Mouse (Mus musculus) forebrain, postnatal 0 days (tissue): ENCODE data around the gene Agap2. TPM values are rescaled to one million over a fixed set of nuclear protein-coding genes. Genes with fewer than 3 reads are reported as not detected.

ENCODE experiments used
- ATAC-seq: fragments of 200-750 bp; cut with Nextera tagmentation; 2 replicates; pipeline ENCODE4 v1.8.0; 2017; ENCODE audit warnings: mild to moderate bottlenecking, moderate library complexity
- DNase-seq: peaks from one replicate; pipeline ENCODE4 v3.0.0-alpha.2; 2015
- H3K27ac ChIP-seq: fragments of 300-500 bp; sonication (generic); 2 replicates; pipeline ENCODE4 v1.5.1; 2014; ENCODE audit warnings: low read depth, mild to moderate bottlenecking, antibody characterized with exemption, low read length, moderate library complexity, mixed read lengths
- H3K27me3 ChIP-seq: fragments of 300-500 bp; sonication (generic); 2 replicates; pipeline ENCODE4 v1.6.1; 2014; ENCODE audit warnings: mild to moderate bottlenecking, low read length, mixed read lengths; ENCODE audit not compliant: insufficient read depth
- H3K36me3 ChIP-seq: fragments of 300-500 bp; sonication (generic); 2 replicates; pipeline ENCODE4 v1.6.1; 2014; ENCODE audit warnings: mild to moderate bottlenecking, moderate library complexity; ENCODE audit not compliant: insufficient read depth
- H3K4me1 ChIP-seq: fragments of 300-500 bp; sonication (generic); 2 replicates; pipeline ENCODE4 v1.6.1; 2014; ENCODE audit warnings: antibody characterized with exemption; ENCODE audit not compliant: insufficient read depth
- H3K4me2 ChIP-seq: fragments of 300-500 bp; sonication (generic); 2 replicates; pipeline ENCODE4 v1.6.1; 2014; ENCODE audit warnings: low read depth, mild to moderate bottlenecking, moderate library complexity
- H3K4me3 ChIP-seq: fragments of 300-500 bp; sonication (generic); 2 replicates; pipeline ENCODE4 v1.5.1; 2014; ENCODE audit warnings: low read depth, low read length, mixed read lengths
- H3K9ac ChIP-seq: fragments of 300-500 bp; sonication (generic); 2 replicates; pipeline ENCODE4 v1.6.1; 2014; ENCODE audit warnings: mild to moderate bottlenecking
- H3K9me3 ChIP-seq: fragments of 300-500 bp; sonication (generic); 2 replicates; pipeline ENCODE4 v1.6.1; 2016; ENCODE audit warnings: low read length
- CTCF ChIP-seq: sonication (generic); IDR thresholded peaks from 2 replicates; pipeline ENCODE4 v1.5.1; 2016; ENCODE audit warnings: antibody characterized with exemption, control low read depth, low read depth
- WGBS: fragments of 180-500 bp; shearing (Covaris S2); extraction: QIAGEN DNeasy Blood & Tissue Kit; methylation state at CpG from one replicate; pipeline ENCODE4 v1.1.7; 2014; 5-methylcytosine and 5-hydroxymethylcytosine counted together
- polyA plus RNA-seq: library from polyadenylated mRNA; unstranded; fragments of >200 nt; fragmentation: Nextera tagmentation; extraction: Ambion mirVana; gene quantifications from 2 replicates; pipeline ENCODE4 v1.2.1, GENCODE M21; 2015
- total RNA-seq: library from RNA; depleted of rRNA; stranded (reverse); fragments of >200 nt; gene quantifications from 2 replicates; pipeline ENCODE4 v1.2.3, GENCODE M21; 2014

Gene Agap2
- total and polyA plus RNA-seq, 2 experiments from 2014 or later: 4.6 to 258 TPM

DNA sequence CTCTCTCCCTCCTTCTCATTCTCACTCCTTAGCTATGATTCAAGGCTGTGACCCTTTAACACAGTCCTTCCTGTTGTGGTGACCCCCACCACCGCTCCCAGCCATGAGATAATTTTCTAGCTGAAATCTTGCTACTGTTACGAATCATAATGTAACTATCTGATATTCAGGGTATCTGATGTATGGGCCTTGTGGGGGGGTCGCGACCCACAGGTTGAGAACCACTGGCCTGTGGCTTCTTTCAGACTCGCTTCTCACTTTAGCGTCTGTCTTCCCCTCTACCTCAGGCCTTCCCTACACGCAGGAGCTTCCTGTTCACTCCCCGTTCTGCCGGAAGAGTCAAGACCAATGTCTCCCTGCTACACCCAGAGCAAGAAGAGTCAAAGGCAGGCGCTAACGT, 43.4 kb downstream of the Agap2 start:
- WGBS: 94% methylated on average over 11 of the region's 11 CpGs
- H3K36me3 ChIP-seq: peaks cover 37% of the 10 kb centered on the region
- H3K9me3 ChIP-seq: no peaks in the 10 kb centered on the region

DNA sequence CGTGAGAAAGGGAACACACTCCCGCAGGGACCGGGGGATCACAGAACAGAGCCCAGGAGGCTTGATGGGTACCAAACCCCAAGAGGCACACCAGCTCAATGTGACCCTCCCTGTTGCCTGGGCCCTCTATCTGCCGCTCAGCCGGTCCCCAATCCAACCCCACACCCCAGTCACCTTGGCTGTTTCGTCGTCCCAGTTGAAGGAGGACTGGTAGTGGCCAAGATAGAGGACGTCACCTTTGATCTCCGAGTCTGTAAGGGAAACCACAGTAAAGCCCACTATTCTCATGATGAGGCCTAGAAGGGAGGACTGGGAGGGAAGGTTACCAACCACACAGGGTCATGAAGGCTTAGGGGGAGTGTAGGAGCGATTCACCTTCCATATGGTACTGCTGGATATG, 44.1 kb downstream of the Agap2 start:
- TF ChIP-seq CTCF: no peak
- Histone ChIP-seq H3K9me3 (no peaks in the 10 kb centered on the region), H3K9ac (no peak overlapping the region), H3K4me1 (peaks cover 23% of the 10 kb centered on the region; the same call in 1 of the 2 replicates), H3K27ac (no peak overlapping the region), H3K4me2 (no peak overlapping the region), H3K36me3 (peaks cover 37% of the 10 kb centered on the region), H3K4me3 (no peak overlapping the region), H3K27me3 (no peaks in the 10 kb centered on the region)
- 94% methylated on average over 10 of the region's 10 CpGs for WGBS
- ATAC-seq: no peak
- DNase-seq: no peak

More for the DNA sequence above, 43.4 kb downstream of the Agap2 start:
- no peak overlapping the region for H3K9ac ChIP-seq
- no peak overlapping the region for H3K4me3 ChIP-seq
- ATAC-seq (no peak), DNase-seq (no peak)
- H3K27ac ChIP-seq: no peak overlapping the region
- peaks cover 23% of the 10 kb centered on the region; the same call in 1 of the 2 replicates for H3K4me1 ChIP-seq
- H3K27me3 ChIP-seq: no peaks in the 10 kb centered on the region
- no peak overlapping the region for H3K4me2 ChIP-seq
- no peak for TF ChIP-seq CTCF

DNA sequence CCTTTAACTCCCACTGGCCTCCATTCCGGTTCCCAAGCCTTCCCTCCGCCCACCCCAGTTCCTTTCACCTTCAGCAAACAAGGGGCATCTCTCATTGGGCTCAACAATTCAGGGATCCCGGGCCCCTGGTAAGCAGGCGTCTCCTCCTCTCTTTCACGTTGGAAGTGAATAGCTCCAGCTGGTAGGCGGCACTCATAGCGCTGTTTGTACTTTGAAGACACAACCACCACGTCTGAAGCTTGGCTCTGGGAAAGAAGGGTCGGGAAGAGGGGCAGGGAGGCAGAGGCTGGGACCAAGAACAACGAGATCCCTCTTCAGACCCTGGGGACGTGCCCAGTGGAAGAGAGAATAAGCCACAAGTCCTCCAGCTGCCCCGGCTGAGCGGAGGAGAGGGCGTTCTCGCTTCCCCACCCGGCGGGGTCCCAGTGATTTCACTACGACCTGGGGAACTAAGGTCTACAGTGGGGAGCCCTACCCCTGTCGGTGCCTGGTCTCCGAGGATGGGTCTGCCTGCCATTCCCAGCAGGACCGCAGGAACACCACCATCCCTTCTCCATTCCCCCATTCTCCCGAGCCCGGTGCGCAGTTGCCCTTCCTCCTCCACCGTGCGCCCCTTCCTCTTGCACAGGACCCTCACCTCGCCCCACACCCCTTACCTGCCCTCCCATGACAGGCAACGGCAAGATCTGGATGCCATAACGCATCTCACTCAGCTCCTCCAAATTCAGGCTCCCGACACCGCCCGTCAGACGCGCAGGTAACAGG, 45.4 kb downstream of the Agap2 start:
- H3K4me1 ChIP-seq: peaks cover 23% of the 10 kb centered on the region; the same call in 1 of the 2 replicates
- H3K27ac ChIP-seq: peak overlapping the region; percentile 66
- peak overlapping the region; percentile 94 for H3K4me2 ChIP-seq
- peak; percentile 15 for ATAC-seq
- no peaks in the 10 kb centered on the region for H3K27me3 ChIP-seq
- H3K9ac ChIP-seq: peak overlapping the region; percentile 84
- peak overlapping the region; percentile 96 for H3K4me3 ChIP-seq
- no peak for TF ChIP-seq CTCF
- peaks cover 33% of the 10 kb centered on the region for H3K36me3 ChIP-seq
- no peak for DNase-seq
- WGBS: 2% methylated on average over 34 of the region's 34 CpGs
- no peaks in the 10 kb centered on the region for H3K9me3 ChIP-seq

DNA sequence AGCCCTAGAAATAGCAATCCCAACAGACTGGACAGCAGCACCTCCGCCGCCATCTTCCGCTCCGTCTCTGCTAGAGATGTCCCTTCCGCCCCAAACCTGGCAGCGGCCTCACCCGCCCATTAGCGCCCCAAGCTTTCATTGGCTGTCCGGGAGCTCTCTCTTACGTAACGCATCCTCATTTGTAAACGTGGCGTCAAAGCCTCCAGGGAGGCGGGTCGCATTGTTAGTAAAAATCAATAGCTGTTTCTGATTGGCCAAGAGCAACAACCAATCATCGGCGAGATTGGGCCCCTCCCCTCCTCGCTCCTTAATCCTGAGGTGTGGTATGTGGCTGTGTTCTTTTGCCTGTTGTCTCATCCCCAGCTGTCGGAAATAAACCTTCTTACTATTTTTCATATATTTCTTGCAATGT, 46.0 kb downstream of the Agap2 start, which contains the start of gene Os9:
Gene Os9, minus strand, starts transcription at position 66 of the 412 bp plus-strand sequence.
- under 1% methylated on average over 19 of the region's 19 CpGs for WGBS

DNA sequence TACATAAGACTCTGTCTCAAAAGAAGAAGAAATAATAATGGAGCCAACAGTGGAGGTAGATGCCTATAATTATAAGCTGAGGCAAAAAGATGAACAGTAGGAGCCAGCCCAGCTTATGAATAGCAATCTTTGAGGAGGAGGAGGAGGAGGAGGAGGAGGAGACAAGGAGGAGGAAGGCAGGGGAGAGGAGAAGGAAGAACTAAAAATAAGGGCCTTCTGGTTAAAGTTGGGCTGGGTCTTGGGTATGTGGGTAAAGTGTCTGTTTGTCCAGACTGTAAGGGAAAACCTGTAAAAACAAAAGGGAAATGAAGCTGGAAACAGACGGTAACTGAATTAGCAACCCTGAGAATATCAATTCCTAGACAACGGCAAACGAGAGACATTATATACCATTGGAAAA, 46.9 kb downstream of the Agap2 start:
- Histone ChIP-seq H3K9me3 (no peaks in the 10 kb centered on the region), H3K36me3 (peaks cover 17% of the 10 kb centered on the region), H3K27ac (peak overlapping the region; percentile 86), H3K9ac (0 out of 2 replicates have a peak overlapping the region, but pooled peaks have one; percentile 2), H3K4me3 (peak overlapping the region; percentile 96), H3K4me2 (peak overlapping the region; percentile 51), H3K27me3 (no peaks in the 10 kb centered on the region), H3K4me1 (peaks cover 23% of the 10 kb centered on the region; the same call in 1 of the 2 replicates)
- 70% methylated on average over 3 of the region's 3 CpGs for WGBS
- DNase-seq (no peak), ATAC-seq (no peak)
- no peak for TF ChIP-seq CTCF

More for the DNA sequence above, 46.0 kb downstream of the Agap2 start, which contains the start of gene Os9:
- Histone ChIP-seq H3K4me2 (peak within 1 kb of the TSS; percentile 94), H3K9me3 (no peaks in the 10 kb centered on the region), H3K27ac (peak within 1 kb of the TSS; percentile 86), H3K36me3 (peaks cover 27% of the 10 kb centered on the region), H3K9ac (peak within 1 kb of the TSS; percentile 84), H3K4me1 (peaks cover 23% of the 10 kb centered on the region; the same call in 1 of the 2 replicates), H3K27me3 (no peaks in the 10 kb centered on the region), H3K4me3 (peak within 1 kb of the TSS; percentile 96)
- TF ChIP-seq CTCF: peak; percentile 25; the same call in 1 of the 2 replicates
- DNase-seq (peak; percentile 99), ATAC-seq (peak; percentile 98)

DNA sequence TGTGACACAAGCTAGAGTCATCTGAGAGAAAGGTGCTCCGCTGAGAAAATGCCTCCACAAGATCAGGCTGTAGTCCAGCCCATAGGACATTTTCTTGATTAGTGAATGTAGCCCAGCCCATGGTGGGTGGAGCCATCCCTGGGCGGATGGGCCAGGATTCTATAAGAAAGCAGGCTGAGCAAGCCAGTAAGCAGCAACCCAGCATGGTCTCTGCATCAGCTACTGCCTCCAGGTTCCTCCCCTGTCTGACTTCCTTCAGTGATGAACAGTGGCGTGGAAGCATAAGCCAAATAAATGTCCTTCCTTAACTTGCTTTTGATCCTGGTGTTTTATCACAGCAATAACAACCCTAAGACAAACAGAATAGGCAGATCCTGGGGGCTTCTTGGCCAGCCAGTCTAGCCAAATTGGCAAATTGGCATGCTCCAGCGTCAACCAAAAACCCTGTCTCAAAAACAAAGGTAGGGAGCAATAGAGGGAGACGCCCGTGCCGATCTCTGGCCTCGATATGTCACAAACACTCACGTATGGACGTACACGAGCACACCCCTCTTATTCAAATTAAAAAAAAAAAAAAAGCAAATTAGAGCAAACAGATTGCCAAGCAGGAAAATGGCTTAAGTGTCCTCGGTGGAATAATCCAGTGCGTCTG, 47.8 kb downstream of the Agap2 start:
- TF ChIP-seq CTCF: no peak
- DNase-seq: peak; percentile 81

More for the DNA sequence above, 47.8 kb downstream of the Agap2 start:
- H3K36me3 ChIP-seq: peaks cover 10% of the 10 kb centered on the region
- peak overlapping the region; percentile 51 for H3K4me2 ChIP-seq
- peak overlapping the region; percentile 29 for H3K4me3 ChIP-seq
- H3K27me3 ChIP-seq: no peaks in the 10 kb centered on the region
- ATAC-seq: peak; percentile 28
- H3K9ac ChIP-seq: peak overlapping the region; percentile 49
- 5% methylated on average over 13 of the region's 13 CpGs for WGBS
- H3K27ac ChIP-seq: peak overlapping the region; percentile 86
- H3K9me3 ChIP-seq: no peaks in the 10 kb centered on the region
- peaks cover 23% of the 10 kb centered on the region; the same call in 1 of the 2 replicates for H3K4me1 ChIP-seq
